14 mouse cellular contexts compared by ENCODE assay signal in genomic region chr13:94838756-94839337, GRCm38 (mm10). TPM values are rescaled to one million over a fixed set of nuclear protein-coding genes. Genes with fewer than 3 reads are reported as not detected.
DNase-seq lines count a peak whose midpoint lies in the region; ATAC-seq and TF ChIP-seq lines count a peak whose summit lies in the region.
"Had no signal": no experiment of that assay in that cellular context is flagged by ENCODE, and none has a peak within 500 bp of the region (broad histone marks: within the 10 kb centered on the region; RNA-seq: fewer than 3 reads in every experiment).

No protein-coding gene starts in this region.

- 78% methylated on average over 8 of the region's 8 CpGs for whole genome bisulfite sequencing in hindbrain, embryonic 13.5 days
- WGBS in hindbrain, embryonic 11.5 days = 93% methylated on average over 8 of the region's 8 CpGs
- 66% methylated on average over 8 of the region's 8 CpGs for WGBS in forebrain, postnatal 0 days
- WGBS in stomach, embryonic 16.5 days = 80% methylated on average over 8 of the region's 8 CpGs

- peak; percentile 84 for ATAC-seq in hindbrain, embryonic 13.5 days (ENCODE audit: low FRiP score)
- ATAC-seq in hindbrain, embryonic 11.5 days (ENCODE audit: low FRiP score) = no peak
- ATAC-seq in forebrain, postnatal 0 days = peak; percentile 38
- peak; percentile 56 for ATAC-seq in stomach, embryonic 16.5 days (ENCODE audit: insufficient read depth, low FRiP score)

- peaks cover 8% of the 10 kb centered on the region for H3K4me1 ChIP-seq in hindbrain, embryonic 13.5 days (replicated peaks)
- no peaks in the 10 kb centered on the region for H3K4me1 ChIP-seq in hindbrain, embryonic 11.5 days (replicated peaks; ENCODE audit: control insufficient read depth, insufficient read depth, low read length)
- no peaks in the 10 kb centered on the region for H3K4me1 ChIP-seq in forebrain, postnatal 0 days (ENCODE audit: insufficient read depth)
- no peaks in the 10 kb centered on the region for H3K4me1 ChIP-seq in stomach, embryonic 16.5 days (ENCODE audit: control insufficient read depth, insufficient read depth, low read length)
- H3K4me1 ChIP-seq: liver, embryonic 13.5 days had no signal

- no peaks in the 10 kb centered on the region for H3K9me3 ChIP-seq in hindbrain, embryonic 13.5 days
- H3K9me3 ChIP-seq in hindbrain, embryonic 11.5 days (ENCODE audit: control insufficient read depth, low read length) = no peaks in the 10 kb centered on the region
- H3K9me3 ChIP-seq in forebrain, postnatal 0 days (ENCODE audit: low read length) = no peaks in the 10 kb centered on the region
- H3K9me3 ChIP-seq in stomach, embryonic 16.5 days (replicated peaks; ENCODE audit: control insufficient read depth, low read length) = no peaks in the 10 kb centered on the region
- H3K9me3 ChIP-seq: liver, embryonic 13.5 days had no signal

- no peak for TF ChIP-seq CTCF in forebrain, postnatal 0 days (IDR thresholded peaks at IDR 0.05; ENCODE audit: low read depth)

- no peak for DNase-seq in hindbrain, embryonic 11.5 days (ENCODE audit: low spot score)
- peak; percentile 17 for DNase-seq in right cerebral cortex, adult 18-20 months
- no peak for DNase-seq in right cerebral cortex, postnatal 25 days
- peak; percentile 12 for DNase-seq in forebrain, postnatal 0 days
- no peak for DNase-seq in spleen, postnatal 14 days (ENCODE audit: low spot score in 2 of 2)
- DNase-seq: kidney, postnatal 10 days; liver, embryonic 13.5 days had no signal

- H3K4me2 ChIP-seq in hindbrain, embryonic 13.5 days = no peak overlapping the region
- H3K4me2 ChIP-seq in hindbrain, embryonic 11.5 days (replicated peaks; ENCODE audit: low read depth, low read length) = no peak overlapping the region
- no peak overlapping the region for H3K4me2 ChIP-seq in forebrain, postnatal 0 days (ENCODE audit: low read depth)
- H3K4me2 ChIP-seq in stomach, embryonic 16.5 days (ENCODE audit: low read depth, low read length) = no peak overlapping the region
- H3K4me2 ChIP-seq: liver, embryonic 13.5 days had no signal

- no peaks in the 10 kb centered on the region for H3K27me3 ChIP-seq in hindbrain, embryonic 13.5 days
- no peaks in the 10 kb centered on the region for H3K27me3 ChIP-seq in hindbrain, embryonic 11.5 days (ENCODE audit: control insufficient read depth, insufficient read depth, low read length)
- no peaks in the 10 kb centered on the region for H3K27me3 ChIP-seq in forebrain, postnatal 0 days (ENCODE audit: insufficient read depth, low read length)
- H3K27me3 ChIP-seq in stomach, embryonic 16.5 days (ENCODE audit: control insufficient read depth, insufficient read depth, low read length) = no peaks in the 10 kb centered on the region
- H3K27me3 ChIP-seq: liver, embryonic 13.5 days had no signal

- no peak overlapping the region for H3K4me3 ChIP-seq in hindbrain, embryonic 13.5 days
- H3K4me3 ChIP-seq in hindbrain, embryonic 11.5 days (ENCODE audit: low read depth, low read length) = no peak overlapping the region
- no peak overlapping the region for H3K4me3 ChIP-seq in forebrain, postnatal 0 days (ENCODE audit: low read depth, low read length)
- no peak overlapping the region for H3K4me3 ChIP-seq in stomach, embryonic 16.5 days (replicated peaks; ENCODE audit: low read length)
- H3K4me3 ChIP-seq: liver, embryonic 13.5 days had no signal

- no peak overlapping the region; the same call in 1 of the 2 replicates for H3K9ac ChIP-seq in hindbrain, embryonic 13.5 days
- H3K9ac ChIP-seq in hindbrain, embryonic 11.5 days (ENCODE audit: low read depth, low read length) = no peak overlapping the region
- no peak overlapping the region for H3K9ac ChIP-seq in forebrain, postnatal 0 days
- no peak overlapping the region for H3K9ac ChIP-seq in stomach, embryonic 16.5 days (ENCODE audit: low read length)
- H3K9ac ChIP-seq: liver, embryonic 13.5 days had no signal

- peaks cover 36% of the 10 kb centered on the region for H3K36me3 ChIP-seq in hindbrain, embryonic 13.5 days
- no peaks in the 10 kb centered on the region for H3K36me3 ChIP-seq in hindbrain, embryonic 11.5 days (ENCODE audit: control insufficient read depth, insufficient read depth, low read length)
- peaks cover 23% of the 10 kb centered on the region for H3K36me3 ChIP-seq in forebrain, postnatal 0 days (ENCODE audit: insufficient read depth)
- peaks cover 4% of the 10 kb centered on the region; the same call in 1 of the 2 replicates for H3K36me3 ChIP-seq in stomach, embryonic 16.5 days (ENCODE audit: control insufficient read depth, insufficient read depth, low read length)

- peak overlapping the region; percentile 65 for H3K27ac ChIP-seq in hindbrain, embryonic 13.5 days
- no peak overlapping the region for H3K27ac ChIP-seq in hindbrain, embryonic 11.5 days (ENCODE audit: low read depth, low read length)
- no peak overlapping the region for H3K27ac ChIP-seq in forebrain, postnatal 0 days (ENCODE audit: low read depth, low read length)
- no peak overlapping the region for H3K27ac ChIP-seq in stomach, embryonic 16.5 days (ENCODE audit: low read length)
- H3K27ac ChIP-seq: liver, embryonic 13.5 days had no signal

RNA-seq across cellular contexts. Expression of gene Otp, which starts 36.6 kb away (rescaled TPM):
- polyA plus RNA-seq in hindbrain, embryonic 13.5 days (2015; fragmentation: Nextera tagmentation; extraction: Ambion mirVana) = 10.0 and 14.1 TPM in 2 replicates
- polyA plus RNA-seq in hindbrain, embryonic 11.5 days (2014; fragmentation: Nextera tagmentation; extraction: Ambion mirVana) = 10.6 and 14.0 TPM in 2 replicates
- total RNA-seq in forebrain, postnatal 0 days (2014; rRNA removed) = 1.1 and 4.3 TPM in 2 replicates
- polyA plus RNA-seq in forebrain, postnatal 0 days (2015; fragmentation: Nextera tagmentation; extraction: Ambion mirVana) = 0.57 and 1.5 TPM in 2 replicates
- polyA plus RNA-seq in stomach, embryonic 16.5 days (2015; fragmentation: Nextera tagmentation; extraction: Ambion mirVana) = not detected in 2 replicates
- total RNA-seq: heart, adult 8-10 months; hematopoietic stem cell, adult 5-6 weeks; megakaryocyte progenitor cell, adult 5-6 weeks; neutrophil, adult 5-6 weeks had no signal
- polyA plus RNA-seq: liver, embryonic 13.5 days; urinary bladder, adult 2 months had no signal

RNA-seq across cellular contexts. Expression of gene Tbca, which starts 50.1 kb away (rescaled TPM):
- 286 and 291 TPM in 2 replicates for polyA plus RNA-seq in hindbrain, embryonic 13.5 days (2015; fragmentation: Nextera tagmentation; extraction: Ambion mirVana)
- 228 and 234 TPM in 2 replicates for polyA plus RNA-seq in hindbrain, embryonic 11.5 days (2014; fragmentation: Nextera tagmentation; extraction: Ambion mirVana)
- total RNA-seq in forebrain, postnatal 0 days (2014; rRNA removed) = 375 and 452 TPM in 2 replicates
- polyA plus RNA-seq in forebrain, postnatal 0 days (2015; fragmentation: Nextera tagmentation; extraction: Ambion mirVana) = 348 and 440 TPM in 2 replicates
- 217 and 229 TPM in 2 replicates for polyA plus RNA-seq in stomach, embryonic 16.5 days (2015; fragmentation: Nextera tagmentation; extraction: Ambion mirVana)

Comparison
In these comparisons a context has a peak if more than half of its experiments do, and no peak if none do; other contexts are left out.
1. DNase-seq: peak in right cerebral cortex, adult 18-20 months (single experiment) and forebrain, postnatal 0 days (single experiment); none in hindbrain, embryonic 11.5 days (single experiment), right cerebral cortex, postnatal 25 days (single experiment) and spleen, postnatal 14 days (0 of 2).